16 mouse cellular contexts compared by ENCODE assay signal in the genomic region with DNA sequence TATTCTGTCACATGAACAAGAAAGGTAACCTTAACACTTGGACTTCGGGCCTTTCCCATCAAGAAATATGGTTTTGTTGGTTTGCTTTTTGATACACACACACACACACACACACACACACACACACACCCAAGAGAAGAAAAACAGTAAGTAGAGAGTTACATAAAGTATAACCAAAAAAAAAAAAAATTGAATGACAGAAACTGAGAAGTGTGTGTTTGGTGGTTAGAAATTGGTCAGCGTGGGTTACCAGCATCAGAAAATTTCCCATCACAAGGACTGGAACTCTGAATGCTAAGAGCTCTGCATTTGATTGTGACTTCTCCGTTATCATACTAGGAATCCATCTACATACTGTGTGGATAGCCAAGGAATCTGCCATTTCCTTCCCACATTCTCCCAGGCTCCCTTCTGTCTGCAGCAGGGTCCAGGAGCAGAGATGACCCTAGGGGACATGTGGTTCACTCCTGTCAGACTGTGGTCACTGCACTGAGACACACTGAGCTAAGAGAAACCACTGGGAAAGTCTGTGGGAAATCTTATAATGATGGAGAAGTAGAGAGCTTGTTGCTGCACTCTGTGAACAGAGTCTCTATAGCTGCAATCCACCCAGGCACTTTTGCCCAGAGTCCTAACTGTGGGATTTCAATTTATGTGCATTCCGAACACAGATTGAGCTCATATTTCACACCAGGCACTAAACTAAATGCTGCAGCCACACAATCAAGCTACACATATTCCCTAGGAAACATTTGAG.
DNase-seq lines count a peak whose midpoint lies in the region; ATAC-seq and TF ChIP-seq lines count a peak whose summit lies in the region.
"Had no signal": no experiment of that assay in that cellular context is flagged by ENCODE, and none has a peak within 500 bp of the region (broad histone marks: within the 10 kb centered on the region; RNA-seq: fewer than 3 reads in every experiment).

No protein-coding gene starts in this region.

- peaks cover 10% of the 10 kb centered on the region; the same call in 1 of the 2 replicates for H3K4me1 ChIP-seq in kidney, embryonic 15.5 days
- peaks cover 14 to 45% of the 10 kb centered on the region in 2 experiments for H3K4me1 ChIP-seq in CH12.LX (ENCODE audit: control insufficient read depth in 1 of 2, insufficient read depth in 2 of 2)
- peaks cover 6% of the 10 kb centered on the region; the same call in 1 of the 2 replicates for H3K4me1 ChIP-seq in embryonic facial prominence, embryonic 15.5 days
- peaks cover 40% of the 10 kb centered on the region for H3K4me1 ChIP-seq in limb, embryonic 13.5 days
- H3K4me1 ChIP-seq: midbrain, embryonic 12.5 days had no signal

- no peaks in the 10 kb centered on the region for H3K9me3 ChIP-seq in kidney, embryonic 15.5 days (replicated peaks)
- no peaks in the 10 kb centered on the region for H3K9me3 ChIP-seq in CH12.LX (replicated peaks; ENCODE audit: low read length)
- H3K9me3 ChIP-seq in embryonic facial prominence, embryonic 15.5 days (replicated peaks): no peaks in the 10 kb centered on the region
- no peaks in the 10 kb centered on the region for H3K9me3 ChIP-seq in limb, embryonic 13.5 days
- H3K9me3 ChIP-seq: heart, embryonic 10.5 days; hindbrain, embryonic 10.5 days; midbrain, embryonic 12.5 days had no signal

- no peak overlapping the region for H3K9ac ChIP-seq in kidney, embryonic 15.5 days
- H3K9ac ChIP-seq in CH12.LX (ENCODE audit: insufficient read depth, low read depth): no peak overlapping the region
- no peak overlapping the region for H3K9ac ChIP-seq in embryonic facial prominence, embryonic 15.5 days
- no peak overlapping the region for H3K9ac ChIP-seq in limb, embryonic 13.5 days
- H3K9ac ChIP-seq: liver, embryonic 14.5 days; midbrain, embryonic 12.5 days had no signal

- WGBS in kidney, embryonic 15.5 days: 77% methylated on average over 4 of the region's 4 CpGs
- 62% methylated on average over 4 of the region's 4 CpGs for WGBS in embryonic facial prominence, embryonic 15.5 days
- WGBS in limb, embryonic 13.5 days: 59% methylated on average over 4 of the region's 4 CpGs

- dilution Hi-C loops in CH12.LX (cut with MboI; ENCODE audit: extremely low pct_ligation_motif_present, extremely low pct_unique_long_range_greater_than_20kb, low sequenced_read_pairs): no loop called here

- TF ChIP-seq POLR2A in CH12.LX (IDR thresholded peaks at IDR 0.05; ENCODE audit: low read depth, low read length): no peak

- H3K4me3 ChIP-seq in kidney, embryonic 15.5 days (replicated peaks): no peak overlapping the region
- no peak overlapping the region for H3K4me3 ChIP-seq in CH12.LX (replicated peaks in 1 of 3; ENCODE audit: low read depth in 2 of 3, low read length in 2 of 3, poor library complexity in 1 of 3)
- no peak overlapping the region for H3K4me3 ChIP-seq in embryonic facial prominence, embryonic 15.5 days (replicated peaks)
- no peak overlapping the region for H3K4me3 ChIP-seq in limb, embryonic 13.5 days
- H3K4me3 ChIP-seq: heart, embryonic 10.5 days; hindbrain, embryonic 10.5 days; midbrain, embryonic 12.5 days had no signal

- no peaks in the 10 kb centered on the region for H3K79me2 ChIP-seq in CH12.LX (replicated peaks; ENCODE audit: control insufficient read depth, extremely low read depth, insufficient read depth, poor library complexity, severe bottlenecking)

- H3K27me3 ChIP-seq in kidney, embryonic 15.5 days: no peaks in the 10 kb centered on the region
- no peaks in the 10 kb centered on the region for H3K27me3 ChIP-seq in CH12.LX (replicated peaks)
- H3K27me3 ChIP-seq in embryonic facial prominence, embryonic 15.5 days: no peaks in the 10 kb centered on the region
- no peaks in the 10 kb centered on the region for H3K27me3 ChIP-seq in limb, embryonic 13.5 days
- H3K27me3 ChIP-seq: midbrain, embryonic 12.5 days had no signal

- TF ChIP-seq CTCF in CH12.LX (conservative IDR thresholded peaks at IDR 0.05 in 1 of 2, IDR thresholded peaks at IDR 0.05 in 1 of 2; ENCODE audit: low read depth in 2 of 2, low read length in 2 of 2): no peak

- TF ChIP-seq RAD21 in CH12.LX (IDR thresholded peaks at IDR 0.05; ENCODE audit: low read depth, low read length): no peak

- TF ChIP-seq EP300 in CH12.LX (IDR thresholded peaks at IDR 0.05; ENCODE audit: low read length): no peak

- 0 out of 2 replicates have a peak overlapping the region, but pooled peaks have one; percentile 13 for H3K27ac ChIP-seq in kidney, embryonic 15.5 days
- H3K27ac ChIP-seq in CH12.LX (ENCODE audit: insufficient read depth, low read depth): no peak overlapping the region
- H3K27ac ChIP-seq in embryonic facial prominence, embryonic 15.5 days (replicated peaks): peak overlapping the region; percentile 19; the same call in 1 of the 2 replicates
- peak overlapping the region; percentile 83 for H3K27ac ChIP-seq in limb, embryonic 13.5 days
- H3K27ac ChIP-seq: heart, embryonic 10.5 days; hindbrain, embryonic 10.5 days; liver, embryonic 14.5 days; midbrain, embryonic 12.5 days; stomach, postnatal 0 days had no signal

- no peak for ATAC-seq in kidney, embryonic 15.5 days (replicated peaks; ENCODE audit: low FRiP score)
- peak; percentile 72 for ATAC-seq in embryonic facial prominence, embryonic 15.5 days (ENCODE audit: insufficient number of reproducible peaks, low FRiP score, low TSS enrichment, low read depth)
- ATAC-seq in limb, embryonic 13.5 days (ENCODE audit: low FRiP score, low read depth): peak; percentile 71
- ATAC-seq: forebrain, embryonic 14.5 days had no signal

- in situ Hi-C loops in CH12.LX (cut with MboI; ENCODE audit: low pct_ligation_motif_present, low pct_unique_long_range_greater_than_20kb, low sequenced_read_pairs): no loop called here

- H3K36me3 ChIP-seq in kidney, embryonic 15.5 days: no peaks in the 10 kb centered on the region
- H3K36me3 ChIP-seq in CH12.LX (replicated peaks in 1 of 2; ENCODE audit: control insufficient read depth in 1 of 2, insufficient read depth in 1 of 2, low read length in 1 of 2): no peaks in the 10 kb centered on the region
- no peaks in the 10 kb centered on the region for H3K36me3 ChIP-seq in embryonic facial prominence, embryonic 15.5 days
- no peaks in the 10 kb centered on the region for H3K36me3 ChIP-seq in limb, embryonic 13.5 days
- H3K36me3 ChIP-seq: G1E; heart, embryonic 10.5 days; hindbrain, embryonic 10.5 days; midbrain, embryonic 12.5 days had no signal

- DNase-seq in kidney, adult 11 months: no peak
- DNase-seq in CH12.LX (ENCODE audit: extremely low read depth) (no peak), adipocyte (ENCODE audit: low spot score) (no peak)
- DNase-seq in gastrocnemius, postnatal 36 days: no peak
- DNase-seq: cerebellum, adult 11 months; right cerebral cortex, postnatal 25 days had no signal

- intact Hi-C loops in gastrocnemius, postnatal 36 days (cut with DNase I): no loop called here

- H3K4me2 ChIP-seq in kidney, embryonic 15.5 days: no peak overlapping the region
- no peak overlapping the region for H3K4me2 ChIP-seq in CH12.LX (ENCODE audit: insufficient read depth, low read depth, poor library complexity, severe bottlenecking)
- H3K4me2 ChIP-seq in embryonic facial prominence, embryonic 15.5 days (replicated peaks): no peak overlapping the region
- H3K4me2 ChIP-seq in limb, embryonic 13.5 days (replicated peaks): peak overlapping the region; percentile 19; the same call in 1 of the 2 replicates
- H3K4me2 ChIP-seq: midbrain, embryonic 12.5 days had no signal

TF ChIP-seq in CH12.LX, 34 proteins besides CTCF, POLR2A, EP300 and RAD21:
- peak; percentile 56 for TF ChIP-seq BHLHE40 (IDR thresholded peaks at IDR 0.05; ENCODE audit: low read depth, low read length)
- TF ChIP-seq ZNF384 (IDR thresholded peaks at IDR 0.05; ENCODE audit: low read depth, low read length): peak; percentile 87
- no peak for TF ChIP-seq ELF1 (IDR thresholded peaks at IDR 0.05; ENCODE audit: low read depth, low read length)
